Mouse (Mus musculus) myocyte (in vitro differentiated cells): ENCODE measurements around the gene Gm45711. TPM values are rescaled to one million over a fixed set of nuclear protein-coding genes. Genes with fewer than 3 reads are reported as not detected.

Experiments used
- H3K27me3 ChIP-seq: one replicate; pipeline ENCODE4 v1.6.1; 2011; ENCODE audit not compliant: control insufficient read depth, insufficient read depth, insufficient read length
- H3K36me3 ChIP-seq: one replicate; pipeline ENCODE4 v1.6.1; 2011; ENCODE audit not compliant: control insufficient read depth, insufficient read depth
- H3K4me2 ChIP-seq: one replicate; pipeline ENCODE4 v1.6.1; 2011; ENCODE audit warnings: low read depth, control low read depth
- H3K4me3 ChIP-seq: one replicate; pipeline ENCODE4 v1.5.1; 2011; ENCODE audit warnings: mild to moderate bottlenecking, control low read depth, moderate library complexity
- H3K79me2 ChIP-seq: one replicate; pipeline ENCODE4 v1.6.1; 2011; ENCODE audit not compliant: control insufficient read depth, insufficient read depth
- H3ac ChIP-seq: one replicate; pipeline ENCODE4 v1.6.1; 2011; ENCODE audit not compliant: control insufficient read depth, insufficient read length
- CEBPB ChIP-seq: IDR thresholded peaks from 2 replicates; pipeline ENCODE4 v1.6.1; 2011; ENCODE audit warnings: mild to moderate bottlenecking, moderate library complexity; ENCODE audit not compliant: poor library complexity, insufficient read depth, severe bottlenecking
- E2F4 ChIP-seq: IDR thresholded peaks from one replicate; pipeline ENCODE4 v1.6.1; 2011; ENCODE audit warnings: mild to moderate bottlenecking, control low read depth, moderate library complexity; ENCODE audit not compliant: insufficient read depth
- MAX ChIP-seq: IDR thresholded peaks from one replicate; pipeline ENCODE4 v1.6.1; 2011; ENCODE audit warnings: low read depth, mild to moderate bottlenecking, control low read depth
- MYOD1 ChIP-seq, 3 experiments: IDR thresholded peaks; one replicate each; pipeline ENCODE4 v1.6.1; 2011; ENCODE audit warnings: control low read depth in 2 of 3, low read depth in 2 of 3, mild to moderate bottlenecking in 2 of 3, moderate library complexity in 1 of 3; ENCODE audit not compliant: insufficient read length in 2 of 3, control insufficient read depth in 1 of 3
- MYOG ChIP-seq, 3 experiments: IDR thresholded peaks; one replicate each; pipeline ENCODE4 v1.6.1; 2011; ENCODE audit warnings: control low read depth in 2 of 3, low read depth in 2 of 3, mild to moderate bottlenecking in 2 of 3; ENCODE audit not compliant: insufficient read length in 2 of 3, control insufficient read depth in 1 of 3, insufficient read depth in 1 of 3
- POLR2A ChIP-seq: IDR thresholded peaks from one replicate; pipeline ENCODE4 v1.6.1; 2011; ENCODE audit warnings: low read depth, mild to moderate bottlenecking, control low read depth, moderate library complexity; ENCODE audit not compliant: insufficient read length
- POLR2AphosphoS2 ChIP-seq: IDR thresholded peaks from one replicate; pipeline ENCODE4 v1.6.1; 2011; ENCODE audit warnings: low read depth, control low read depth; ENCODE audit not compliant: insufficient read length
- REST ChIP-seq: IDR thresholded peaks from one replicate; pipeline ENCODE4 v1.6.1; 2011; ENCODE audit warnings: mild to moderate bottlenecking, control low read depth, moderate library complexity; ENCODE audit not compliant: insufficient read depth, insufficient read length
- SRF ChIP-seq: IDR thresholded peaks from one replicate; pipeline ENCODE4 v1.6.1; 2011; ENCODE audit warnings: low read depth; ENCODE audit not compliant: control insufficient read depth, insufficient read length
- TCF12 ChIP-seq: IDR thresholded peaks from one replicate; pipeline ENCODE4 v1.6.1; 2011; ENCODE audit warnings: mild to moderate bottlenecking, control low read depth; ENCODE audit not compliant: poor library complexity, insufficient read depth, severe bottlenecking
- TCF3 ChIP-seq: IDR thresholded peaks from one replicate; pipeline ENCODE4 v1.6.1; 2011; ENCODE audit warnings: low read depth, control low read depth; ENCODE audit not compliant: insufficient read length
- USF1 ChIP-seq: IDR thresholded peaks from one replicate; pipeline ENCODE4 v1.6.1; 2011; ENCODE audit warnings: low read depth, mild to moderate bottlenecking, control low read depth, moderate library complexity
- polyA plus RNA-seq: library from polyadenylated mRNA; unstranded; fragments of >200 nt; fragmentation: generic; extraction: Trizol; gene quantifications from one replicate; pipeline ENCODE4 v1.2.1, GENCODE M21; 2012; ENCODE audit warnings: missing spikeins

Gm45711 gene
- polyA plus RNA-seq, 1 experiment: not detected

DNA sequence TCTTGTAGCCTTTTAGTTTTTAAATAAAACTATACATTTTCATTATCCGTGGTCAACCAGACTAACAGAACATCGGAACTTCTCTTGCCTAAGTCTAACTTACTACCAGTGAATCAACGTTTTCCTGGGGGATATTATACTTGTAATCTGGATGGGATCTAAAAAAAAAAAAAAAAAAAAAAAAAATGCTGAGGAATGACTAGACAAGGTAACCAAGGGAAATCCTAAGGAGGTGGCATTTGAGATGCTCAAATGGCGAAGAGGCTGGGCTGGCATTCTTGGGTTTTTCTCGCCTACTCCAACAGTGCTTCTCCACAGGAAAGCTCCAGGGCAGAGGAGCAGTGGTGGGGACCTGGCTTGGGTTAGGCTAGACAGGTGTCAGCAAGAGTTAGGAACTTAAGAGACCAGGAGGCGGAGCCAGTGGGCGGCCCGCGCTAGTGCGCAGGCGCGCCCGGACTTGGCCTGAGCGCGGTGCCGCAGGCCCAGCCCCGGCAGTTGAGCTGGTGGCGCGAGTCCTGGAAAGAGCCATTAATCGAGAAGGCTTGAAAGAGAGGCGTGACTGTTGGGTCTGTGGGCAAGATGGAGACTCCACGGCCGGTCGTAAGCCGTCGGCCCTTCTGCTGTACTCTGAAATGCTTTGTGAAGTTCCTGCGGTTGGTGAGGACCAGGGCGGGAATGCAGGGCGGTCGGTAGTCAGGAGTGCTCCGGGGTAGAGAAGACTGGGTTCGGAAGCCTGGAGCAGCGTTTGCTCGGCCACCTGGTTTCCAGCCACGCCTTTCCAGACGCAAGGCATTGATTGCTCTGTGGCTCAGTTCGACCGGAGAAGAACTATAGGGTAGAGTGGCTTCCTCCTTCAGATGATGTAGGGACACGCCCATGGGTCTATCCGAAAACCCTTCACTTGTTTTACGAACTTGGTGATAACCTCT is 59.2 kb downstream of the Gm45711 start, which contains the start of gene Cklf:
Cklf (plus strand) TSS at position 423 of the 929 bp plus-strand sequence.
- peak within 1 kb of the TSS; percentile 57 for H3K4me3 ChIP-seq
- H3K27me3 ChIP-seq: no peaks in the 10 kb centered on the region
- peak in 2 of 3 experiments; percentile 36 to 55 for TF ChIP-seq MYOD1 (IDR thresholded peaks at IDR 0.05; ENCODE audit: control insufficient read depth in 1 of 3, insufficient read length in 2 of 3, low read depth in 2 of 3)
- peak; percentile 73 for TF ChIP-seq POLR2AphosphoS2
- TF ChIP-seq TCF3: no peak
- no peak for TF ChIP-seq REST
- TF ChIP-seq TCF12: no peak
- TF ChIP-seq MAX: no peak
- peak in 1 of 3 experiments; percentile 33 for TF ChIP-seq MYOG (IDR thresholded peaks at IDR 0.05; ENCODE audit: control insufficient read depth in 1 of 3, insufficient read depth in 1 of 3, insufficient read length in 2 of 3, low read depth in 2 of 3)
- no peak for TF ChIP-seq USF1
- no peak for TF ChIP-seq SRF
- no peak for TF ChIP-seq CEBPB
- peak; percentile 77 for TF ChIP-seq POLR2A
- TF ChIP-seq E2F4: no peak

DNA sequence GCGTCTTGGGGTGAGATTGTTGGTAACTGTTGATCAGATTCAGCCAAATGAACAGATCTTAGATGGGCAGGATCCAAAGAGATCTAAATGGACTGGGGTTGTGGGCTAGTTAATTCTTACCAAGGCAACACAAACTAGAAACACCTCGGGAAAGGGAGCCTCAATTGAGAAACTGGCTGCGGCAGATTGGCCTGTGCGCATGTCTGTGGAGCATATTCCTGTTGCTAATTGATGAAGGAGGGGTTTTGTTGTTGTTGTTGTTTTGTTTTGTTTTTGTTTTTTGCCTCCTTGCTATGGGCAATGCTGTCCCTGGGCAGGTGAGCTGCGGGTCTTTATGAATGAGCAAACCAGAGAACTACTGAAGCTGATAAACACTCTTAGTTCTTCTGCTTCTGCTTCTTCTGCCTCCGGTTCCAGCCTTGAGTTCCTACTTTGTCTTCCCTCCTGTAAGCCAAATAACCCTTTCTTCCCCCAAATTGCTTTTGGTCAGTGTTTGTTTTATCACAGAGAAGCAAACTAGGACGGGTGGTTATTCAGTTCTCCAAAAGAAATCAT is 60.4 kb downstream of the Gm45711 start:
- H3K36me3 ChIP-seq: no peaks in the 10 kb centered on the region

More for the DNA sequence above, 59.2 kb downstream of the Gm45711 start, which contains the start of gene Cklf:
- H3ac ChIP-seq: no peak within 1 kb of the TSS
- H3K79me2 ChIP-seq: no peaks in the 10 kb centered on the region
- peak within 1 kb of the TSS; percentile 88 for H3K4me2 ChIP-seq
- H3K36me3 ChIP-seq: no peaks in the 10 kb centered on the region

DNA sequence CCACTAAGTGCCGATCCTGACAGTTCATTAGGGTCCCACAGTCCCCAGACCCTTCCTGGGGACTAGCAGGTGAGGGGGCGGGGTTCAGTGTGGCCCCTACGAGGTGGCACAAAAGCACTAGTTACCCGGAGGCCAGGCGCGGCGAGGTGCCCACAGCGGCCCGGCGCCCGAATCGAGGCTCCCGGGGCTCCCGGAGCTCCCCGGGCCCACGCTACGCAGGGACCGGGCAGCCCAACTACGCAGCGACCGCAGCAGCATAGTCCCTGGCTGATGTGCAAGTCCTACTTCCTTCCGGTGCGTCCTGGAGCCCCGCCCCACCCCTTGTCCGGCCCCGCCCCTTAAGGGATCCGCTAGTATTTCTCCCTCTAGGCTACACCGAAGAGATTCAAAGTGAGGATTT is 61.6 kb downstream of the Gm45711 start, which contains the start of gene Tk2:
Tk2 (minus strand) TSS at position 283 of the 400 bp plus-strand sequence.
- Histone ChIP-seq H3K79me2 (no peaks in the 10 kb centered on the region), H3K27me3 (no peaks in the 10 kb centered on the region), H3ac (peak within 1 kb of the TSS; percentile 52), H3K36me3 (no peaks in the 10 kb centered on the region), H3K4me2 (peak within 1 kb of the TSS; percentile 91), H3K4me3 (peak within 1 kb of the TSS; percentile 61)
- TF ChIP-seq E2F4 (no peak), POLR2AphosphoS2 (peak; percentile 95), USF1 (no peak), POLR2A (peak; percentile 95), SRF (no peak), MYOD1 (IDR thresholded peaks at IDR 0.05; ENCODE audit: control insufficient read depth in 1 of 3, insufficient read length in 2 of 3, low read depth in 2 of 3) (peak in 1 of 3 experiments; percentile 16)

More for the DNA sequence above, 60.4 kb downstream of the Gm45711 start:
- Histone ChIP-seq H3K4me3 (no peak overlapping the region), H3K79me2 (no peaks in the 10 kb centered on the region), H3K4me2 (no peak overlapping the region), H3K27me3 (no peaks in the 10 kb centered on the region), H3ac (no peak overlapping the region)
- TF ChIP-seq E2F4 (no peak), REST (no peak), MYOG (IDR thresholded peaks at IDR 0.05; ENCODE audit: control insufficient read depth in 1 of 3, insufficient read depth in 1 of 3, insufficient read length in 2 of 3, low read depth in 2 of 3) (no peak)

DNA sequence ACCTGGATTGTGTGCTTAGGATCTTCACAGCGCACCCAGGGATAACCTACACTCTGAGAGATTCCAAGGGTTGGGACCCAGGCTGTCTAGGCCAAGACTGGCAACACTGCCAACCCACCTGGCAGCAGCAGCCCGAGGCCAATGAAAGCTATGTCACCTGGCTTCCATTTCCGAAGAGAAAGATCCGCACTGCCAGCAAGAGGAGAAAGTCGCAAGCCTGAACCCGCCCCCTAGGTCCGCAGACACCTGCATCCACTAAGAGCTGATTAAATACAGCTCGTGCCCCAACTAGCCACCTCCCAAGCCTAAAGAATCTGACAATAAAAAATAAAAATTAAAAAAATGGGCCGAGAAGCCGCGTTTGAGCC is 62.0 kb downstream of the Gm45711 start:
- peak overlapping the region; percentile 91 for H3K4me2 ChIP-seq
- H3K79me2 ChIP-seq: no peaks in the 10 kb centered on the region
- H3K4me3 ChIP-seq: peak overlapping the region; percentile 61
- H3K36me3 ChIP-seq: no peaks in the 10 kb centered on the region
- H3ac ChIP-seq: peak overlapping the region; percentile 52
- H3K27me3 ChIP-seq: no peaks in the 10 kb centered on the region
- TF ChIP-seq TCF3: no peak
- no peak for TF ChIP-seq TCF12
- TF ChIP-seq E2F4: no peak
- TF ChIP-seq POLR2A: no peak
- no peak for TF ChIP-seq USF1
- no peak for TF ChIP-seq SRF
- no peak for TF ChIP-seq CEBPB
- TF ChIP-seq MYOD1 (IDR thresholded peaks at IDR 0.05; ENCODE audit: control insufficient read depth in 1 of 3, insufficient read length in 2 of 3, low read depth in 2 of 3): no peak
- TF ChIP-seq MYOG (IDR thresholded peaks at IDR 0.05; ENCODE audit: control insufficient read depth in 1 of 3, insufficient read depth in 1 of 3, insufficient read length in 2 of 3, low read depth in 2 of 3): no peak
- no peak for TF ChIP-seq REST
